18 mouse cellular contexts compared by ENCODE assay signal in genomic region chr11:49738659-49739406, GRCm38 (mm10). TPM values are rescaled to one million over a fixed set of nuclear protein-coding genes. Genes with fewer than 3 reads are reported as not detected.
DNase-seq lines count a peak whose midpoint lies in the region; ATAC-seq and TF ChIP-seq lines count a peak whose summit lies in the region.
"Had no signal": no experiment of that assay in that cellular context is flagged by ENCODE, and none has a peak within 500 bp of the region (broad histone marks: within the 10 kb centered on the region; RNA-seq: fewer than 3 reads in every experiment).

No protein-coding gene starts in this region.

- H3K79me3 ChIP-seq in C2C12 (ENCODE audit: low read depth), result no peaks in the 10 kb centered on the region

- no peaks in the 10 kb centered on the region for H3K9me3 ChIP-seq in forebrain, embryonic 13.5 days (replicated peaks)
- H3K9me3 ChIP-seq in forebrain, embryonic 10.5 days, result no peaks in the 10 kb centered on the region
- no peaks in the 10 kb centered on the region for H3K9me3 ChIP-seq in forebrain, embryonic 15.5 days
- H3K9me3 ChIP-seq in midbrain, embryonic 15.5 days, result no peaks in the 10 kb centered on the region
- H3K9me3 ChIP-seq in intestine, postnatal 0 days (ENCODE audit: control insufficient read depth), result no peaks in the 10 kb centered on the region
- H3K9me3 ChIP-seq: intestine, embryonic 15.5 days had no signal

- H3K27ac ChIP-seq in forebrain, embryonic 13.5 days, result peak overlapping the region; percentile 37
- H3K27ac ChIP-seq in forebrain, embryonic 10.5 days, result no peak overlapping the region
- peak overlapping the region; percentile 63 for H3K27ac ChIP-seq in forebrain, embryonic 15.5 days (replicated peaks)
- 0 out of 2 replicates have a peak overlapping the region, but pooled peaks have one; percentile 10 for H3K27ac ChIP-seq in midbrain, embryonic 15.5 days
- H3K27ac ChIP-seq in intestine, postnatal 0 days (ENCODE audit: low read depth, low read length), result no peak overlapping the region
- H3K27ac ChIP-seq: intestine, embryonic 15.5 days; kidney, postnatal 0 days had no signal

- DNase-seq in forebrain, embryonic 10.5 days (ENCODE audit: extremely low spot score, low spot score), result no peak
- no peak for DNase-seq in gastrocnemius, postnatal 36 days
- DNase-seq in lung, postnatal 4 days, result no peak
- DNase-seq: adrenal gland, postnatal 36 days; gastrocnemius, postnatal 14 days; heart, postnatal 14 days; lung, embryonic 14.5 days; right cerebral cortex, postnatal 25 days; thymus, adult 18-20 months had no signal

- no peaks in the 10 kb centered on the region for H3K79me2 ChIP-seq in C2C12 (ENCODE audit: control insufficient read depth, insufficient read depth)

- TF ChIP-seq CTCF in C2C12 (IDR thresholded peaks at IDR 0.05; ENCODE audit: control insufficient read depth, insufficient read depth, insufficient read length), result no peak
- TF ChIP-seq CTCF in intestine, postnatal 0 days (IDR thresholded peaks at IDR 0.05; ENCODE audit: low read depth), result no peak

- intact Hi-C loops in gastrocnemius, postnatal 36 days (cut with DNase I), result no loop called here

- no peak overlapping the region for H3K4me3 ChIP-seq in forebrain, embryonic 13.5 days
- H3K4me3 ChIP-seq in forebrain, embryonic 10.5 days, result no peak overlapping the region
- no peak overlapping the region for H3K4me3 ChIP-seq in C2C12 (ENCODE audit: insufficient read depth, poor library complexity, severe bottlenecking)
- no peak overlapping the region for H3K4me3 ChIP-seq in forebrain, embryonic 15.5 days
- H3K4me3 ChIP-seq in midbrain, embryonic 15.5 days, result no peak overlapping the region
- no peak overlapping the region for H3K4me3 ChIP-seq in intestine, postnatal 0 days (ENCODE audit: low read depth, low read length)
- H3K4me3 ChIP-seq: intestine, embryonic 15.5 days had no signal

- peaks cover 15% of the 10 kb centered on the region for H3K4me1 ChIP-seq in forebrain, embryonic 13.5 days
- H3K4me1 ChIP-seq in forebrain, embryonic 10.5 days, result peaks cover 20% of the 10 kb centered on the region
- H3K4me1 ChIP-seq in forebrain, embryonic 15.5 days, result peaks cover 14% of the 10 kb centered on the region
- peaks cover 10% of the 10 kb centered on the region; the same call in 1 of the 2 replicates for H3K4me1 ChIP-seq in midbrain, embryonic 15.5 days
- H3K4me1 ChIP-seq in intestine, postnatal 0 days (replicated peaks; ENCODE audit: control insufficient read depth, insufficient read depth, low read length), result no peaks in the 10 kb centered on the region
- H3K4me1 ChIP-seq: intestine, embryonic 15.5 days had no signal

- WGBS in forebrain, embryonic 13.5 days, result 60% methylated on average over 11 of the region's 11 CpGs
- WGBS in forebrain, embryonic 10.5 days, result 81% methylated on average over 11 of the region's 11 CpGs
- WGBS in forebrain, embryonic 15.5 days, result 59% methylated on average over 11 of the region's 11 CpGs
- WGBS in midbrain, embryonic 15.5 days, result 64% methylated on average over 11 of the region's 11 CpGs
- WGBS in intestine, postnatal 0 days, result 81% methylated on average over 11 of the region's 11 CpGs

- no peak overlapping the region for H3ac ChIP-seq in C2C12 (ENCODE audit: control insufficient read depth, insufficient read length, low read depth)

- H3K36me3 ChIP-seq in forebrain, embryonic 13.5 days (ENCODE audit: poor library complexity, severe bottlenecking), result no peaks in the 10 kb centered on the region
- no peaks in the 10 kb centered on the region for H3K36me3 ChIP-seq in forebrain, embryonic 10.5 days (replicated peaks)
- H3K36me3 ChIP-seq in C2C12 (ENCODE audit: control insufficient read depth, insufficient read depth), result no peaks in the 10 kb centered on the region
- no peaks in the 10 kb centered on the region for H3K36me3 ChIP-seq in forebrain, embryonic 15.5 days
- H3K36me3 ChIP-seq in midbrain, embryonic 15.5 days (replicated peaks), result no peaks in the 10 kb centered on the region
- H3K36me3 ChIP-seq in intestine, postnatal 0 days (ENCODE audit: control insufficient read depth, insufficient read depth), result no peaks in the 10 kb centered on the region
- H3K36me3 ChIP-seq: intestine, embryonic 15.5 days had no signal

- H3K27me3 ChIP-seq in forebrain, embryonic 13.5 days, result no peaks in the 10 kb centered on the region
- no peaks in the 10 kb centered on the region for H3K27me3 ChIP-seq in forebrain, embryonic 10.5 days (ENCODE audit: poor library complexity, severe bottlenecking)
- H3K27me3 ChIP-seq in C2C12 (ENCODE audit: control insufficient read depth, insufficient read depth, insufficient read length), result peaks cover 7% of the 10 kb centered on the region
- H3K27me3 ChIP-seq in forebrain, embryonic 15.5 days, result no peaks in the 10 kb centered on the region
- H3K27me3 ChIP-seq in midbrain, embryonic 15.5 days (replicated peaks), result no peaks in the 10 kb centered on the region
- H3K27me3 ChIP-seq in intestine, postnatal 0 days (replicated peaks; ENCODE audit: control insufficient read depth, insufficient read depth, low read length), result no peaks in the 10 kb centered on the region
- H3K27me3 ChIP-seq: intestine, embryonic 15.5 days had no signal

- no peak overlapping the region for H3K9ac ChIP-seq in forebrain, embryonic 13.5 days
- H3K9ac ChIP-seq in forebrain, embryonic 15.5 days (replicated peaks), result no peak overlapping the region
- no peak overlapping the region for H3K9ac ChIP-seq in midbrain, embryonic 15.5 days
- no peak overlapping the region for H3K9ac ChIP-seq in intestine, postnatal 0 days (ENCODE audit: low read depth, low read length)
- H3K9ac ChIP-seq: intestine, embryonic 15.5 days; lung, embryonic 14.5 days had no signal

- no peak overlapping the region for H3K4me2 ChIP-seq in forebrain, embryonic 13.5 days
- H3K4me2 ChIP-seq in forebrain, embryonic 15.5 days (replicated peaks), result no peak overlapping the region
- no peak overlapping the region for H3K4me2 ChIP-seq in midbrain, embryonic 15.5 days
- H3K4me2 ChIP-seq in intestine, postnatal 0 days (replicated peaks; ENCODE audit: low read depth), result no peak overlapping the region
- H3K4me2 ChIP-seq: intestine, embryonic 15.5 days; lung, embryonic 14.5 days had no signal

- peak; percentile 73; the same call in 1 of the 2 replicates for ATAC-seq in forebrain, embryonic 13.5 days
- ATAC-seq in forebrain, embryonic 15.5 days (replicated peaks), result peak; percentile 51; the same call in 1 of the 2 replicates
- no peak for ATAC-seq in midbrain, embryonic 15.5 days (replicated peaks)
- no peak for ATAC-seq in intestine, postnatal 0 days
- ATAC-seq: activated CD4-positive, CD25-positive, alpha-beta regulatory T cell, adult 4 months; CD4-positive, CD25-positive, alpha-beta regulatory T cell, adult 4 months had no signal

TF ChIP-seq in C2C12, 6 proteins besides CTCF, POLR2A, EP300 and RAD21:
- no peak for TF ChIP-seq USF1 (IDR thresholded peaks at IDR 0.05; ENCODE audit: low read depth)
- TF ChIP-seq MYOG (IDR thresholded peaks at IDR 0.05; ENCODE audit: control insufficient read depth, extremely low read depth, insufficient read length), result no peak
- TF ChIP-seq CEBPB (IDR thresholded peaks at IDR 0.05; ENCODE audit: low read depth), result peak; percentile 87
- peak; percentile 37 for TF ChIP-seq MAX (IDR thresholded peaks at IDR 0.05)
- TF ChIP-seq FOSL1 (IDR thresholded peaks at IDR 0.05; ENCODE audit: insufficient read depth, low read length, poor library complexity, severe bottlenecking), result peak; percentile 51
- peak; percentile 48 for TF ChIP-seq MYOD1 (IDR thresholded peaks at IDR 0.05; ENCODE audit: control insufficient read depth, insufficient read length, low read depth)

RNA-seq across cellular contexts. Expression of gene Cnot6, which starts 26.3 kb away (rescaled TPM):
- 71.4 and 76.3 TPM in 2 replicates for polyA plus RNA-seq in forebrain, embryonic 13.5 days (2015; fragmentation: Nextera tagmentation; extraction: Ambion mirVana)
- 60.1 and 63.1 TPM in 2 replicates for polyA plus RNA-seq in forebrain, embryonic 10.5 days (2016; fragmentation: Nextera tagmentation; extraction: Ambion mirVana)
- 20.4 TPM for polyA plus RNA-seq in C2C12 (2012; fragmentation: generic; extraction: Trizol)
- 69.9 and 78.7 TPM in 2 replicates for polyA plus RNA-seq in forebrain, embryonic 15.5 days (2015; fragmentation: Nextera tagmentation; extraction: Ambion mirVana)
- 47.4 and 52.2 TPM in 2 replicates for polyA plus RNA-seq in midbrain, embryonic 15.5 days (2015; fragmentation: Nextera tagmentation; extraction: Ambion mirVana)
- 27.2 and 31.3 TPM in 2 replicates for polyA plus RNA-seq in intestine, postnatal 0 days (2015; fragmentation: Nextera tagmentation; extraction: Ambion mirVana)
- total RNA-seq in gastrocnemius, postnatal 36 days (2021), result 10 to 100 TPM in 1 of 2 experiments, 1 to 10 TPM in 1; 9.7 to 10.5 TPM

RNA-seq across cellular contexts. Expression of gene Gfpt2, which starts 55.1 kb away (rescaled TPM):
- polyA plus RNA-seq in forebrain, embryonic 13.5 days (2015; fragmentation: Nextera tagmentation; extraction: Ambion mirVana), result 6.9 and 7.0 TPM in 2 replicates
- polyA plus RNA-seq in forebrain, embryonic 10.5 days (2016; fragmentation: Nextera tagmentation; extraction: Ambion mirVana), result 25.8 TPM in 2 replicates
- polyA plus RNA-seq in C2C12 (2012; fragmentation: generic; extraction: Trizol), result 0.02 TPM
- polyA plus RNA-seq in forebrain, embryonic 15.5 days (2015; fragmentation: Nextera tagmentation; extraction: Ambion mirVana), result 9.3 and 11.1 TPM in 2 replicates
- polyA plus RNA-seq in midbrain, embryonic 15.5 days (2015; fragmentation: Nextera tagmentation; extraction: Ambion mirVana), result 6.1 and 6.7 TPM in 2 replicates
- polyA plus RNA-seq in intestine, postnatal 0 days (2015; fragmentation: Nextera tagmentation; extraction: Ambion mirVana), result 1.7 and 2.8 TPM in 2 replicates
- total RNA-seq in gastrocnemius, postnatal 36 days (2021), result 1 to 10 TPM; 5.7 to 6.2 TPM

Comparison
In these comparisons a context has a peak if more than half of its experiments do, and no peak if none do; other contexts are left out.
1. H3K27ac ChIP-seq: peak in forebrain, embryonic 13.5 days (single experiment), forebrain, embryonic 15.5 days (single experiment) and midbrain, embryonic 15.5 days (single experiment); none in forebrain, embryonic 10.5 days (single experiment) and intestine, postnatal 0 days (single experiment).
2. ATAC-seq: peak in forebrain, embryonic 13.5 days (single experiment) and forebrain, embryonic 15.5 days (single experiment); none in midbrain, embryonic 15.5 days (single experiment) and intestine, postnatal 0 days (single experiment).